Mouse (Mus musculus): ENCODE data around the gene Aldh1l1. TPM values are rescaled to one million over a fixed set of nuclear protein-coding genes. Genes with fewer than 3 reads are reported as not detected.

Gene Aldh1l1
- total and polyA plus RNA-seq, 3 experiments, result 0.04 to 0.14 TPM; not detected in 1

GRCm38 (mm10) chr6:90506673-90507311 is 20.6 kb downstream of the Aldh1l1 start:
- Histone ChIP-seq H3K4me1 (ENCODE audit: control insufficient read depth in 1 of 2, insufficient read depth in 2 of 2, low read length in 2 of 2) (no peaks in the 10 kb centered on the region), H3K36me3 (ENCODE audit: control insufficient read depth in 1 of 2, insufficient read depth in 2 of 2, low read length in 2 of 2) (no peaks in the 10 kb centered on the region), H3K9ac (ENCODE audit: control insufficient read depth, low read depth, low read length, poor library complexity, severe bottlenecking) (no peak overlapping the region), H3K4me3 (ENCODE audit: control insufficient read depth in 1 of 2, insufficient read depth in 1 of 2, low read depth in 2 of 2, low read length in 2 of 2) (no peak overlapping the region), H3K9me3 (replicated peaks; ENCODE audit: insufficient read depth, low read length) (no peaks in the 10 kb centered on the region), H3K79me2 (ENCODE audit: control insufficient read depth, insufficient read depth, low read length, poor library complexity) (no peaks in the 10 kb centered on the region), H3K27me3 (ENCODE audit: control insufficient read depth in 1 of 2, insufficient read depth in 2 of 2, low read length in 2 of 2) (peaks cover 0 to 6% of the 10 kb centered on the region in 2 experiments), H3K27ac (ENCODE audit: control insufficient read depth, low read depth, low read length) (no peak overlapping the region)
- TF ChIP-seq MAX (IDR thresholded peaks at IDR 0.05; ENCODE audit: low read length) (no peak), MEF2A (IDR thresholded peaks at IDR 0.05; ENCODE audit: extremely low read depth, insufficient replicate concordance, low read depth, low read length, poor library complexity, severe bottlenecking) (no peak), NELFE (IDR thresholded peaks at IDR 0.05; ENCODE audit: low read depth, low read length) (no peak), CHD1 (IDR thresholded peaks at IDR 0.05; ENCODE audit: low read depth, low read length) (no peak), CTCF (IDR thresholded peaks at IDR 0.05 in 2 of 3, conservative IDR thresholded peaks at IDR 0.05 in 1 of 3; ENCODE audit: control insufficient read depth in 1 of 3, insufficient read depth in 1 of 3, low read depth in 2 of 3, low read length in 3 of 3, poor library complexity in 1 of 3, severe bottlenecking in 1 of 3) (no peak)
- no peak for DNase-seq (ENCODE audit: low read depth, low spot score)

- H3K9me3 ChIP-seq (replicated peaks; ENCODE audit: insufficient read depth, low read length), result no peaks in the 10 kb centered on the region
- H3K4me3 ChIP-seq (ENCODE audit: control insufficient read depth in 1 of 2, insufficient read depth in 1 of 2, low read depth in 2 of 2, low read length in 2 of 2), result no peak overlapping the region
- peaks cover 0 to 6% of the 10 kb centered on the region in 2 experiments for H3K27me3 ChIP-seq (ENCODE audit: control insufficient read depth in 1 of 2, insufficient read depth in 2 of 2, low read length in 2 of 2)
- H3K79me2 ChIP-seq (ENCODE audit: control insufficient read depth, insufficient read depth, low read length, poor library complexity), result no peaks in the 10 kb centered on the region
- no peak overlapping the region for H3K27ac ChIP-seq (ENCODE audit: control insufficient read depth, low read depth, low read length)
- no peak for DNase-seq (ENCODE audit: low read depth, low spot score)
- no peaks in the 10 kb centered on the region for H3K36me3 ChIP-seq (ENCODE audit: control insufficient read depth in 1 of 2, insufficient read depth in 2 of 2, low read length in 2 of 2)
- TF ChIP-seq HCFC1 (IDR thresholded peaks at IDR 0.05; ENCODE audit: low read depth, low read length) (no peak), POLR2AphosphoS5 (IDR thresholded peaks at IDR 0.05; ENCODE audit: borderline replicate concordance, low read depth, low read length) (no peak), GATA1 (IDR thresholded peaks at IDR 0.05; ENCODE audit: low read depth, low read length) (no peak), BHLHE40 (IDR thresholded peaks at IDR 0.05; ENCODE audit: borderline replicate concordance, low read depth, low read length) (no peak)
- H3K4me1 ChIP-seq (ENCODE audit: control insufficient read depth in 1 of 2, insufficient read depth in 2 of 2, low read length in 2 of 2), result no peaks in the 10 kb centered on the region
- H3K9ac ChIP-seq (ENCODE audit: control insufficient read depth, low read depth, low read length, poor library complexity, severe bottlenecking), result no peak overlapping the region
Observed at GRCm38 (mm10) chr6:90507443-90507842, 21.2 kb downstream of the Aldh1l1 start.

GRCm38 (mm10) chr6:90508197-90508624 is 22.0 kb downstream of the Aldh1l1 start:
- no peak for TF ChIP-seq MYB (IDR thresholded peaks at IDR 0.05; ENCODE audit: low read depth, low read length)
- TF ChIP-seq CTCF (IDR thresholded peaks at IDR 0.05 in 2 of 3, conservative IDR thresholded peaks at IDR 0.05 in 1 of 3; ENCODE audit: control insufficient read depth in 1 of 3, insufficient read depth in 1 of 3, low read depth in 2 of 3, low read length in 3 of 3, poor library complexity in 1 of 3, severe bottlenecking in 1 of 3), result no peak
- no peak for TF ChIP-seq MYC (IDR thresholded peaks at IDR 0.05; ENCODE audit: low read depth, low read length)
- no peak for TF ChIP-seq NRF1 (IDR thresholded peaks at IDR 0.05; ENCODE audit: insufficient read depth, low read depth, low read length, poor library complexity, severe bottlenecking)
- no peak for TF ChIP-seq NELFE (IDR thresholded peaks at IDR 0.05; ENCODE audit: low read depth, low read length)
- no peak for TF ChIP-seq SMC3 (IDR thresholded peaks at IDR 0.05; ENCODE audit: low read depth, low read length)
- no peak for TF ChIP-seq MAZ (IDR thresholded peaks at IDR 0.05; ENCODE audit: low read depth, low read length)
- TF ChIP-seq ZKSCAN1 (IDR thresholded peaks at IDR 0.05; ENCODE audit: low read depth, low read length), result no peak
- no peak for TF ChIP-seq JUND (IDR thresholded peaks at IDR 0.05; ENCODE audit: low read depth, low read length)
- TF ChIP-seq POLR2AphosphoS5 (IDR thresholded peaks at IDR 0.05; ENCODE audit: borderline replicate concordance, low read depth, low read length), result no peak
- TF ChIP-seq EP300 (IDR thresholded peaks at IDR 0.05; ENCODE audit: low read depth in 1 of 2, low read length in 2 of 2), result no peak
- TF ChIP-seq USF2 (IDR thresholded peaks at IDR 0.05; ENCODE audit: borderline replicate concordance in 1 of 2, insufficient read depth in 1 of 2, low read depth in 1 of 2, low read length in 2 of 2), result no peak
- TF ChIP-seq ETS1 (IDR thresholded peaks at IDR 0.05; ENCODE audit: low read depth, low read length), result no peak
- Histone ChIP-seq H3K27ac (ENCODE audit: control insufficient read depth, low read depth, low read length) (no peak overlapping the region), H3K9me3 (replicated peaks; ENCODE audit: insufficient read depth, low read length) (no peaks in the 10 kb centered on the region), H3K4me3 (ENCODE audit: control insufficient read depth in 1 of 2, insufficient read depth in 1 of 2, low read depth in 2 of 2, low read length in 2 of 2) (no peak overlapping the region), H3K79me2 (ENCODE audit: control insufficient read depth, insufficient read depth, low read length, poor library complexity) (no peaks in the 10 kb centered on the region), H3K27me3 (ENCODE audit: control insufficient read depth in 1 of 2, insufficient read depth in 2 of 2, low read length in 2 of 2) (peaks cover 0 to 6% of the 10 kb centered on the region in 2 experiments), H3K36me3 (ENCODE audit: control insufficient read depth in 1 of 2, insufficient read depth in 2 of 2, low read length in 2 of 2) (no peaks in the 10 kb centered on the region), H3K4me1 (ENCODE audit: control insufficient read depth in 1 of 2, insufficient read depth in 2 of 2, low read length in 2 of 2) (no peaks in the 10 kb centered on the region), H3K9ac (ENCODE audit: control insufficient read depth, low read depth, low read length, poor library complexity, severe bottlenecking) (no peak overlapping the region)
- DNase-seq (ENCODE audit: low read depth, low spot score), result no peak
